Mouse (Mus musculus) cerebellum, adult 9-10 months (tissue): ENCODE measurements around the gene Polr1a.

ENCODE experiments used
- DNase-seq: peaks from one replicate; pipeline ENCODE4 v3.0.0; 2022

Polr1a gene

GRCm38 (mm10) chr6:71950592-71950991 lies 41.7 kb downstream of the Polr1a start:
- DNase-seq: peak; percentile 22

- DNase-seq: no peak
Measured at GRCm38 (mm10) chr6:71951192-71951591, 42.3 kb downstream of the Polr1a start.

GRCm38 (mm10) chr6:71962119-71962518 lies 53.3 kb downstream of the Polr1a start:
- no peak for DNase-seq

GRCm38 (mm10) chr6:71962706-71963105 lies 53.9 kb downstream of the Polr1a start:
- no peak for DNase-seq

GRCm38 (mm10) chr6:71963561-71963960 lies 54.7 kb downstream of the Polr1a start:
- DNase-seq: no peak

DNA sequence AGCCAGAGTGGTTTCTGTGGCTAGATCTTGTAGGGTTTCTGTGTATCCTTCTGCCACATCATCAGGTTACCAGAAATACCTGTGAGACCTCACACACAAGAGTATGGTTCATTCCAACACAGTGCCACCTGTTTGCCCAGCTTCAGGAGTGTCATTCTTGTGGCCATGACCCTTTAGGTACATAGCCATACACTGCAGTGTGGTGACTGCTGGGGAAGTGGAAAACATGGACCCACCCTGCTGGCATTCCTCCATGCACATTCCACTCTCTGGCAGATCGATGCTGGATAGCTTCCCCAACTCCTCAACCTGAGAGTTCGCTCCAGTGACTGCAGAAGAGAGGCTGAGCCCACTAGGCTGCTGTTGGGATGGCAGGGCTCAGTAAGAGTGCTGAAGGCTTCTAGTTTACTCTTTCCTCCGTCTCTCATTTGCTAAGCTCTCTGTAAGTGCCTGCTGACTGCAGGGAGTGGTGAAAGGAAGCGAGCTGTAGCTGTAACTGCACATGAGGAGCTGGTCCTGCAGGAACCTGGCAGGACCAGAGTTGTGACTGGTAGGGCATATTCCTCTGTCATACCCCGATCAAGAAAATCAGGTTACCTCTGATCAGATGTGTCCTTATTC lies 57.9 kb downstream of the Polr1a start:
- DNase-seq: no peak

DNA sequence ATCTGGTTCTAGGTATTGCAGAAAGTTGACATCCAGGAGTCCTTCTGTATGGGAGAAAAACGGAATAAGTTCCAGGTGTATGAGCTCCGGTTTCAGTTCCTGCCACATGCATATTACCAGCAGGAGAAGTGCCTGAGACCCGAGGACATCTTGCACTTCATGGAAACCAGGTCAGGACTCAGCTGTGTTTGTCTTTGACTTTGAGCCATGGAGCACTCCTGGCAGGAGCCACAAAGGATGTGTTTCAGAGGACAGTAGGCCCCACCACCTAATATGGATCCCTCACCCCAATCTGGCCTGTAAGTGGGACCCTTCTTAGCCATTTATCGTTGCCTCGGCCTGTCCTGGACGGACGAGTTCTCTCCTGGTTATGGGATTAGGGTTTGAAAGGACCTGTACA lies 59.0 kb downstream of the Polr1a start:
- peak; percentile 45 for DNase-seq

- DNase-seq: no peak
Measured at GRCm38 (mm10) chr6:71969459-71969858, 60.6 kb downstream of the Polr1a start.

DNA sequence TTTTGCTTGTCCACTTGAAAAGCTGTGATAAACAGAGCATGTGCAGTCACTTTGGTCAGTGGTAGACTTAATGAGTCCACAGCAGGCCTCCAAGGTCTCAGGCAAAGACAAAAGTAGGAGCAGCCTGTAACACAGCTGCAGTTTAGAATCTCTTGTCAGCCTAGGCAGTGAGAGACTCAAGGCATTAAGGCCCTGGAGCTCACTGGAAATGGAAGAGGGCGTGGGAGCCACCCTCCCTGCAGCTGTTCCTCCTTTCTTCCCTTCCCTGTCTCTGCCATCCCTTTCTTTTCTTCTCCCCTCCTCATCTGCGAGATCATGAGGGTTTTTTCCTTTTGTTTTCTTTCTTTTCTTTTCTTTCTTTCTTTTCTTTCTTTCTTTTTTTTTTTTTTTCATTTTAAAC lies 61.3 kb downstream of the Polr1a start:
- DNase-seq: no peak

- no peak for DNase-seq
Measured at GRCm38 (mm10) chr6:71976592-71976991, 67.7 kb downstream of the Polr1a start.

GRCm38 (mm10) chr6:71980165-71980564 lies 71.3 kb downstream of the Polr1a start:
- DNase-seq: no peak

GRCm38 (mm10) chr6:71980587-71980986 lies 71.7 kb downstream of the Polr1a start:
- no peak for DNase-seq

- no peak for DNase-seq
Measured at GRCm38 (mm10) chr6:71981450-71981849, 72.6 kb downstream of the Polr1a start.

GRCm38 (mm10) chr6:71985984-71986383 lies 77.1 kb downstream of the Polr1a start:
- no peak for DNase-seq

DNA sequence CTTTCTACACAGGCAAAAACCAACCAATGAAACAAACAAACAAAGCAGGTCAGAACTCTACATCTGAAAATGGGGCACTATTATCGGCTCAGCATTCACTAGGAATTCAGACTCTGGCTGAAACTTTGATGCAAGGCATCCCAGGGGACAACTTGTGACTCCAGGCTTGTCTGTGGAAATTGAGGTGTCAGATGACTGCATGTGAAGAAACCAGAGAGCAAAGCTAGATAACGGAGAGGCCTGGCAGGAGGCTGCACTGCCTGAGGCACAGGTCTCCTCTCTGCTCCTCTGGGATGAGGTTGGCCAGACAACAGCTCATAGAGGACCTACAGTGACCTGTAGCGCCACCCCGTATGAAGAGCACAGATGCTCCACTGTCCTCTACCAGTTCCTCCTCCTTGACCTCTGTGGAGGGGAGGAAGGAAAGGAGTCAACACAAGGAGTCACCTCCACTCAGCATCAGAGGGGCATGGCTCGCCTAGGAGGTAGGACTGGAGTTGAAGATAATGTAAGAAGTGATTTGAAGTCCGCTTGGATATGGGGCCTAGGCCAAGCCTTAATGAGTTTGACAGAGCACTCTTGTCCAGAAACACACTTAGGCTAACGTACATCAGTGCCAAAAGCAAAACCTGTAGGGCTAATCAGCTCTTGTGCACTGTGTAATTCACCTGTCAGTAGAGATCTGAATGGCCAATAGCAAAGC lies 78.8 kb downstream of the Polr1a start:
- DNase-seq: no peak

DNA sequence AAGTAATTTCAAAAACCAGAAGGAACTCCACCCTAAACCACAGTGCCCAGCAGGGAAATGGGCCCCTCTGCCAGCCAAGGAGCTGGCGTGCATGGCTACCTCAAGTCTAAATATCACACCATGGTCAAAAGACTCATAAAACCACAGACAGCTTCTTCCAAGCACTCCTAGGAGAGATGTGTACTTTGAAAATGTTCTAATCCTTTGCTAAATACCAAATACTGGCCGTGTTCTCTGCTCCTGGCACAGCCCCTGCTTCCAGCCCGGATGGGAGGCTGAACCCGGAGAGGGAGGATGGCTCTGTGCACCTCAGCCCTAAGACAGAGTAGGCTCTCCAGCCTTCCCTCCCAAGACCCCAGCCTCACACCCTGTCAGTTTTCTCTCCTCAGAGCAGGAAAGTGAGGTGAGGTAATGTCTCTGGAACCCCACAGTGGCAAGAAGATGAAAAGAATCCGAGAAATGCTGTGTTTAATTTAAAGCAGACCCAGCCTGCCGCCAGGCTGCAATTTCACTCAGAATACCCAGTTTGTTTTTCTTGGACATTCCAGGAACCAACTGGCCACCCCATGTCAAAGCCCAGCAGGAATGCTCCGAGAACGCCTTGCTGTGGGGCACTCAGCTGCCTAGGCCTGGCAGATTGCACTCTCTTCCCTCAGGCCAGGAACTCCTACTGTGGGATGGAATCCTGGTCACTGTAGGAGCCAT lies 80.9 kb downstream of the Polr1a start:
- no peak for DNase-seq

GRCm38 (mm10) chr6:71990371-71990837 lies 81.6 kb downstream of the Polr1a start:
- DNase-seq: peak; percentile 96

DNA sequence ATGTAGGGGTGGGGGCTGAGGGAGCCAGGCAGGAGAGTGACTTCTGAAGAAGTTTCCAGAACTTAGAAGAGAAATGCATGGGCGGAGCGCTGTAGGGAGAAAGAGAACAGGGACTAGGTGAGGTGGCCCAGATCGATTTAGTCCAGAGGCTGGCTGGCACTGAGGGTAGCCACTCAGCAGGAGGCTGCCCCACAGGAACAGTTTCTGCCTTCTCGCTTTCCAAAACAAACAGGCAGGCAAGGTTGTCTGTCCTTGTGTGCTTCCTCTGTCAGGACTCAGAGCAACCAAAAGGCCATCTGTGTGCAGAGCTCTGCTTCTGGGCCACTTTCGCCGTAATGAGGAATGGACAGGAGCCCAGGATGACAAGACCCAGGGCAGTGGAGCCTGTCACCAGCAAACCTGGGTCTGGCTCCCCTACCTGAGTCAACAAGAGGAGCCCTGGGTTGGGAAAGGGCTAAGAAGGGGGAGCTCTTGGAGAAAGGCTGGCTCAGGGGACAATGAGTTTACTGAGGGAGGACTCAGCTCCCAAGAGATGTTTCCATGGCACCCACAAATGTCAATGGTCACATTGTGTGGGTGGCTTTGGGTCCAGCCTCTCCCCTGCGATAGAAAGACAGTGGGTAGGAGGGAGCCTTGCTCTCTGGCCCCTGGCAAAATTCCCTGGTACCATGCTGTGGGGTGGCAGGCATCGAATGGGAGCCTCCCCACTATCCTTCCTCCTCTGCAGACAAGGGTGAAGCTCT lies 82.5 kb downstream of the Polr1a start:
- peak; percentile 85 for DNase-seq

- peak; percentile 58 for DNase-seq
Measured at GRCm38 (mm10) chr6:71991933-71992325, 83.1 kb downstream of the Polr1a start.

GRCm38 (mm10) chr6:71994004-71994403 lies 85.2 kb downstream of the Polr1a start:
- no peak for DNase-seq

GRCm38 (mm10) chr6:71995081-71995480 lies 86.2 kb downstream of the Polr1a start:
- DNase-seq: no peak

- DNase-seq: peak; percentile 94
Measured at GRCm38 (mm10) chr6:71997215-71997614, 88.4 kb downstream of the Polr1a start.

DNA sequence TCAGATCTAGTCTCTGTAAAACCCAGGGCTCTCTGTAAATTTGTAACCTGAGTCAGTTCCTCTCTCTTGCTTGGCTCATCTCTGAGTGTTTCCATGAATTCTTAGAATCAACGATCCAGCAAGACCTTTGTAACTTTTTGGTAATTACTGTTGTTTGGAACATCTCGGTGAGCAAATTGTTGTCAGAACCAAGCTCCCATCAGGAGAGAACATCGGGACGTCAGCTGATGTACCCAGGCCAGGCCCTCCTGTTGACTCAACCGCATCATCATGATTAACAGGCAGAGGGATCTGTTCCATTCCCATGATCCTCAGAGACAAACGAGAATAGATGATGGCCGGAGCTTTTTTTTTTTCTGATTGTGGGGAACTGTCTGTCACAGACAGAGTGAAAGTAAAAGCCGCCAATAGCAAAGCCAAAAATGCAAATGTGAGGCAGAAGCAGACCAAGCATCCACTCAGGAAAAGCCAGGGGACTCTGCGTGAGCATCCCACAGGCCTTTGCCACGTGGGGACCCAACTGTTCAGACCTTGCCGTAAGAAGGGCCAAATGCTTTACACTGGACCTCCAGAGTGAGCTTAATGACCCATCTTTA lies 91.2 kb downstream of the Polr1a start:
- peak; percentile 47 for DNase-seq
